Mouse (Mus musculus): ENCODE measurements at regions not wholly inside any gene's neighbourhood (a gene's known extent, or its start where the extent isn't known, plus 50 kb on each side); places are given as distances from the start of the nearest gene placed in this dataset.

- Histone ChIP-seq H3K4me3 (ENCODE audit: low read depth, low read length) (no peak overlapping the region), H3K4me1 (ENCODE audit: control insufficient read depth, insufficient read depth, insufficient read length, low read length) (peaks cover 29% of the 10 kb centered on the region)
Measured at GRCm38 (mm10) chr17:83993028-83993427, 145.3 kb upstream of the Haao start.

GRCm38 (mm10) chr17:83990421-83991365 is 142.9 kb upstream of the Haao start:
- Histone ChIP-seq H3K4me1 (ENCODE audit: control insufficient read depth, insufficient read depth, insufficient read length, low read length) (peaks cover 38% of the 10 kb centered on the region), H3K36me3 (ENCODE audit: control insufficient read depth, insufficient read depth, low read length) (no peaks in the 10 kb centered on the region), H3K27ac (ENCODE audit: insufficient read depth, low read depth, low read length) (peak overlapping the region; percentile 83), H3K27me3 (ENCODE audit: control insufficient read depth, insufficient read depth, low read length) (no peaks in the 10 kb centered on the region), H3K4me3 (ENCODE audit: low read depth, low read length) (no peak overlapping the region)
- no peak for TF ChIP-seq CTCF (IDR thresholded peaks at IDR 0.05; ENCODE audit: extremely low read depth, insufficient read length, insufficient replicate concordance, low read depth, low read length)
- no peak for TF ChIP-seq POLR2A (IDR thresholded peaks at IDR 0.05; ENCODE audit: low read depth, low read length)
- 32% methylated on average over 13 of the region's 13 CpGs for WGBS

More at GRCm38 (mm10) chr17:83993028-83993427, 145.3 kb upstream of the Haao start:
- no peak overlapping the region for H3K27ac ChIP-seq (ENCODE audit: insufficient read depth, low read depth, low read length)
- no peaks in the 10 kb centered on the region for H3K27me3 ChIP-seq (ENCODE audit: control insufficient read depth, insufficient read depth, low read length)
- no peaks in the 10 kb centered on the region for H3K36me3 ChIP-seq (ENCODE audit: control insufficient read depth, insufficient read depth, low read length)
- WGBS = 74% methylated on average over 2 of the region's 2 CpGs
- TF ChIP-seq CTCF (IDR thresholded peaks at IDR 0.05; ENCODE audit: extremely low read depth, insufficient read length, insufficient replicate concordance, low read depth, low read length) (no peak), POLR2A (IDR thresholded peaks at IDR 0.05; ENCODE audit: low read depth, low read length) (no peak)

GRCm38 (mm10) chr17:83988897-83989296 is 141.1 kb upstream of the Haao start:
- H3K27me3 ChIP-seq (ENCODE audit: control insufficient read depth, insufficient read depth, low read length) = no peaks in the 10 kb centered on the region
- H3K27ac ChIP-seq (ENCODE audit: insufficient read depth, low read depth, low read length) = peak overlapping the region; percentile 83; the same call in 1 of the 2 replicates
- H3K36me3 ChIP-seq (ENCODE audit: control insufficient read depth, insufficient read depth, low read length) = no peaks in the 10 kb centered on the region
- no peak overlapping the region for H3K4me3 ChIP-seq (ENCODE audit: low read depth, low read length)
- TF ChIP-seq POLR2A (IDR thresholded peaks at IDR 0.05; ENCODE audit: low read depth, low read length) = no peak
- no peak for TF ChIP-seq CTCF (IDR thresholded peaks at IDR 0.05; ENCODE audit: extremely low read depth, insufficient read length, insufficient replicate concordance, low read depth, low read length)
- 67% methylated on average over 6 of the region's 6 CpGs for WGBS
- peaks cover 38% of the 10 kb centered on the region for H3K4me1 ChIP-seq (ENCODE audit: control insufficient read depth, insufficient read depth, insufficient read length, low read length)

GRCm38 (mm10) chr17:83988165-83988564 is 140.4 kb upstream of the Haao start:
- H3K36me3 ChIP-seq (ENCODE audit: control insufficient read depth, insufficient read depth, low read length) = no peaks in the 10 kb centered on the region
- no peak overlapping the region for H3K27ac ChIP-seq (ENCODE audit: insufficient read depth, low read depth, low read length)
- WGBS = 66% methylated on average over 5 of the region's 5 CpGs
- H3K4me1 ChIP-seq (ENCODE audit: control insufficient read depth, insufficient read depth, insufficient read length, low read length) = peaks cover 40% of the 10 kb centered on the region
- no peak overlapping the region for H3K4me3 ChIP-seq (ENCODE audit: low read depth, low read length)
- no peak for TF ChIP-seq CTCF (IDR thresholded peaks at IDR 0.05; ENCODE audit: extremely low read depth, insufficient read length, insufficient replicate concordance, low read depth, low read length)
- TF ChIP-seq POLR2A (IDR thresholded peaks at IDR 0.05; ENCODE audit: low read depth, low read length) = no peak
- no peaks in the 10 kb centered on the region for H3K27me3 ChIP-seq (ENCODE audit: control insufficient read depth, insufficient read depth, low read length)

DNA sequence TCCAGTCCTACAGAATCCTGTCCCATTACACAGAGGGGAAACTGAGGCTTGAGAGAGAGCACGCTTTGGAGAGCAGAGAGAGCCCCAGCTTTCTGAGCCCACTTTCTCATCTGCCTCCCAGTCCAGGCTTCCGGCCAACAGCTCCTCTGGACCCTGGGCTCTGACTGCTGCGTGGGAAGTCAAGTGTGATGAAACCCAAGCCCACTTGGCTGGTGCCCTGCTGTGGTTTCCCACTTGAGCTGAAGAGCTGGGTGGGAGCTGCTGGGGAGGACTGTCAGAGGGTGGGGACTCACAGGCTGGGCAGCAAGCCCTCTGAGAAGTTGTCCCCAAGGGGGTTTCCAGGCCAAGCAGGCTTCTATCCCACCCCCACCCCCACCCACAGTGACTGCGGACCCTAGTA is 139.9 kb upstream of the Haao start:
- Histone ChIP-seq H3K4me3 (ENCODE audit: low read depth, low read length) (no peak overlapping the region), H3K27ac (ENCODE audit: insufficient read depth, low read depth, low read length) (no peak overlapping the region), H3K4me1 (ENCODE audit: control insufficient read depth, insufficient read depth, insufficient read length, low read length) (peaks cover 41% of the 10 kb centered on the region), H3K36me3 (ENCODE audit: control insufficient read depth, insufficient read depth, low read length) (no peaks in the 10 kb centered on the region), H3K27me3 (ENCODE audit: control insufficient read depth, insufficient read depth, low read length) (no peaks in the 10 kb centered on the region)
- TF ChIP-seq POLR2A (IDR thresholded peaks at IDR 0.05; ENCODE audit: low read depth, low read length) (no peak), CTCF (IDR thresholded peaks at IDR 0.05; ENCODE audit: extremely low read depth, insufficient read length, insufficient replicate concordance, low read depth, low read length) (no peak)
- 84% methylated on average over 4 of the region's 4 CpGs for WGBS

DNA sequence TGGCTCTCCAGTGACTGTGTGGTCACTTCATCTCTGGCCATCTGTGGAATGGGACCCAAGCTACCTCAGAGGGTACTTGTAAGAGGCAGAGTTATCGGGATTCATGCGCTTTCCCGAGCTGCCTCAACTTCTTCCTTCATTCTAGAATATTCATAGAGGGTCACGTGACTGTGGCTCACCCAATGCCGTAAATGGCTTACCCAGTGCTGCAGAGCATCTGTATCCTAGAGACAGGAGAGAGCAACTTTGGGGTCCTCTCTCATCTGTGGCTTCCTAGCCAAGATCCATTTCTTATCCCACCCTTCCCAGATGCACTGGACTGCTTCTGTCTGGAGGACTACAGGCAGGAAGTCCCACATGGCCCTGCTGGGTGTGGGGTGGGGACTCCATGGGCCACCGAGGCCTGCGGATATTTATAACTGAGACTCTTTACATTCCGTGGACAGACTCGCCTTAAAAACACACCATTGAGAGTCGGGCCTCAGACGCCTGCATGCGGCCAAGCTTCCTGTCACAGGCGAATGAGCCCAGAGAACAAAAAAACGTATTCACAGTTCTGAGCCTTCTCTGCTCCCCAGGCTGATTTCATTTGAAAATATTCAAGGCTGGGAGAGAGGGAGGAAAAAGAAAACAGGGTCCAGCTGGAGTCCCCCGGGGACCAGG is 138.3 kb upstream of the Haao start:
- Histone ChIP-seq H3K4me3 (ENCODE audit: low read depth, low read length) (no peak overlapping the region), H3K27ac (ENCODE audit: insufficient read depth, low read depth, low read length) (peak overlapping the region; percentile 30; the same call in 1 of the 2 replicates), H3K27me3 (ENCODE audit: control insufficient read depth, insufficient read depth, low read length) (no peaks in the 10 kb centered on the region), H3K4me1 (ENCODE audit: control insufficient read depth, insufficient read depth, insufficient read length, low read length) (peaks cover 41% of the 10 kb centered on the region), H3K36me3 (ENCODE audit: control insufficient read depth, insufficient read depth, low read length) (no peaks in the 10 kb centered on the region)
- TF ChIP-seq CTCF (IDR thresholded peaks at IDR 0.05; ENCODE audit: extremely low read depth, insufficient read length, insufficient replicate concordance, low read depth, low read length) = no peak
- no peak for TF ChIP-seq POLR2A (IDR thresholded peaks at IDR 0.05; ENCODE audit: low read depth, low read length)
- 79% methylated on average over 15 of the region's 15 CpGs for WGBS

DNA sequence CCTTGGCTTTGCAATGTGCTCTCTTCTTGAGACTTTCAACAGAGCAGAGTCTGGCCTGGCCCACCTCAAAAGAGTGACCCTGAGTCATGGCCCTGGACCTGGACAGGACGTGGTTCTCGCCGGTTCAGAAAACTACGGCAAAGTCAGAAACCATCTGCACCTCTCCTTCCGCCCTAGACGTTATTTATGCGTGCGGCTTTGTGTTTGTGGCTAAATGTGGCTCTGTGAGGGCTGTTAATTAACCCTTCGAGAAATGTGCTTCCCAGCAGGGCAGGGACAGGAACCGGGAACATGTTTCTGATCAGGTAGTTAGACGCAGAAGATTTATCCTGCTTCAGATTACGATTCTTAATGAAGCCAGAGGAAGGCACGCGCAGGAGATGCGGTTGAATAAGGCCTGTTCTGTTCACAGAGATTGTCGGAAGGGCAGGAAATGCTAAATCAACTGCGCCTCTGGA is 137.6 kb upstream of the Haao start:
- peaks cover 34% of the 10 kb centered on the region for H3K4me1 ChIP-seq (ENCODE audit: control insufficient read depth, insufficient read depth, insufficient read length, low read length)
- 0 out of 2 replicates have a peak overlapping the region, but pooled peaks have one; percentile 31 for H3K27ac ChIP-seq (ENCODE audit: insufficient read depth, low read depth, low read length)
- no peaks in the 10 kb centered on the region for H3K27me3 ChIP-seq (ENCODE audit: control insufficient read depth, insufficient read depth, low read length)
- TF ChIP-seq CTCF (IDR thresholded peaks at IDR 0.05; ENCODE audit: extremely low read depth, insufficient read length, insufficient replicate concordance, low read depth, low read length) (no peak), POLR2A (IDR thresholded peaks at IDR 0.05; ENCODE audit: low read depth, low read length) (no peak)
- no peaks in the 10 kb centered on the region for H3K36me3 ChIP-seq (ENCODE audit: control insufficient read depth, insufficient read depth, low read length)
- 79% methylated on average over 17 of the region's 17 CpGs for WGBS
- no peak overlapping the region for H3K4me3 ChIP-seq (ENCODE audit: low read depth, low read length)

Measured in small intestine, adult 2 months (tissue).